Mouse (Mus musculus): ENCODE results near the gene Dusp5.

DNA sequence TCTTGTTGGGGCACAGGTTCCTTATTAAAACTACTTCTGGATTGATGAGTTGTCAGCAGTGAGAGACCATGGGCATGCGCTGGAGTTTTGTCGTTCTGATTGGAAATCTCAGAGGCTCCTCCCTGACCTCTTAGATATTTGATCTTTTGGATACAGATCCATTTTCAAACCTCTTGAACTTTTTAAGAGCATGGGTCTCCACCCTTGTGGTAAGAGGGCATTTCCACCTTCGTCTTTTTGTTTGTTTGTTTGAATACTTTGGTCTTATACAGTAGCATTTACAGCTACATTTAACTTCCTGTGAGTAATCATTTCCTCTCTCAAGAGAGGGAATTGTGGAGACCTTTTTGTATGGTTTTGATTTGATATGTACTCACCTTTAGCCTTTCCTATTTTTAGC, 10.4 kb downstream of the Dusp5 start:
- TF ChIP-seq POLR2A (IDR thresholded peaks at IDR 0.05; ENCODE audit: borderline replicate concordance, extremely low read depth, low read depth, low read length) = no peak
- TF ChIP-seq CTCF (IDR thresholded peaks at IDR 0.05; ENCODE audit: insufficient read depth, low read length) = no peak
